Mouse (Mus musculus): ENCODE data around the gene Rbak.
A peak's percentile ranks its signal among the peaks of the same experiment; 100 is the strongest.
"Not testable (repeated sequence)": the region's sequence is repeated elsewhere in the genome, so short reads cannot be mapped to it uniquely, and the experiment has no call there.

Gene Rbak

GRCm38 (mm10) chr5:143180255-143181076, at the start of gene Rbak, which contains the start of gene Spdye4b:
TSS of gene Rbak (minus strand) at chr5:143180775.
TSS of gene Spdye4b (plus strand) at chr5:143181017.
- peak; percentile 69 for DNase-seq (ENCODE audit: low spot score)

DNA sequence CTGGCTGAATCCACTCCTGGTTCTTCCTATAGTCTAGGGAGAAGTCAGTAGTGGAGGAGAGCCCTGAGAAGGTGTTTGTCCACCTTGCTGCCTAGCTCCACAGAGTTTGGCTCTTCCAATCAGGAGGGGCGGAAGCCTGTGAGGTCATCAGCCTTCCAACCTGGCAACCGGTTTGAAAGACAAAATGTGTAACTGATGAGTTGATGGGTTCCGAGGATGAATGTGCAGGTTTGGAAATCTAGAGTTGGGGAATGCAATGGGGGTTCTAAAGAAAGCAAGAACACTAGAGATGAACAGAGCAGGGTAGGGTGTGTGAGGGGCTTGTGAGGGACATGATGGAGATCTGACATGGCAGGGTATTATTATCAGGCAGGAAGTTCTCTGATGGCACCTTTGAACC, 46.2 kb upstream of the Rbak start, which contains the start of gene Spdye4a:
Gene Spdye4a, minus strand, starts transcription at position 101 of the 400 bp plus-strand sequence.
- no peak for DNase-seq (ENCODE audit: low spot score)

- no peak for DNase-seq (ENCODE audit: low spot score)
These were observed 41.7 kb upstream of the Rbak start for GRCm38 (mm10) chr5:143222287-143222686.

- no peak for DNase-seq (ENCODE audit: low spot score)
These were observed 40.4 kb upstream of the Rbak start for GRCm38 (mm10) chr5:143220996-143221395.

DNA sequence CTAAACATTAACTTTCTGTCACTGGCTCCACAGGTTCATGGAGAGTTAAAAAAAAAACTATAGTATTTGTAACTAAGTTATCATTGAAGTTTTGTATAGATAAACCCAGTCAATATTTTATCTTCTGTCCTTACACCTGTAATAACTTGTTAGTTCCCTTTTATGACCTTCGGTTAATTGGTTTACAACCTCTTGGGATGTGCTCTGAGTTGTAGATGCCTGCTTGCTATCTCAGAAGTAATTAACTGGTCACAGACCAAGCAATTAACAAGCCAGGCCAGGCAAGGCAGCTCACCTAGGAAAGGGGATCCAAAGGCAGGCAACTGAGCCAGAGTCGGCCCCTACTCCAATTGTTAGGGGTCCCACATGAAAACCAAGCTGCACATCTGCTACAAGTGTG, 33.3 kb upstream of the Rbak start:
- DNase-seq (ENCODE audit: low spot score), result no peak

DNA sequence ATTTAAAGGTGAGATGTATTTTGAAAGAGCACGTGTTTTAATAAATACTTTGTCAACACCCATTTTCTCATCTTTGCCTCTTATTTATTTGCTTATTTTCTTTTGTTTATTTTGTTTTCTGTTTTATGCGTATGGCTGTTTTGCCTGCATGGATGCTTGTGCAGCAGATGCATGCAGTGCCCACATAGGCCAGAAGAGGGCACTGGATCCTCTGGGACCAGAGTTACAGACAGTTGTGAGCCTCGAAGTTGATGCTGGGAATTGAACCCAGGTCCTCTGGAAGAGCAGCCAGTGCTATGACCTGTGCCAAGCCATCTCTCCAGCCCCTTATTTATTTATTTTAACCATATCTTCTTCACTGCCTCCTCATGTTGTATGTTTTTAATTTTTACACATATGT, 24.4 kb upstream of the Rbak start:
- no peak for DNase-seq (ENCODE audit: low spot score)

DNA sequence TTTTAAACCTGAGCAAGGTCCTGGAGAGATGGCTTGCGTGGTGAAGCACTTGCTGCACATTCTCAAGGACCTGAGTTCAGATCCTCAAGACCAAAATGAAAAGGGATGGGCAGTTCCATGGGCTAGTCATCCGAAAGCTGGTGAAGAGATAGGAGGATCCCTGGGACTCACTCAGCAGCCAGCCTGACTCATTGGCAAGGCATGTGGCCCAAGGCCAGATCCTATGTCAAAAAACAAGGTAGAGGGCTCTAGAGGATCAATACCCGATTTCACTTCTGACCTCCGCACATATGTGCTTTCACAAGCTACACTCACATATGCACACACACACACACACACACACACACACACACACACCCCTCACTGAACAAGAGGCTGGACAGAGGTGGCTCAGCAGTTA, 15.9 kb upstream of the Rbak start:
- DNase-seq (ENCODE audit: low spot score), result no peak

DNA sequence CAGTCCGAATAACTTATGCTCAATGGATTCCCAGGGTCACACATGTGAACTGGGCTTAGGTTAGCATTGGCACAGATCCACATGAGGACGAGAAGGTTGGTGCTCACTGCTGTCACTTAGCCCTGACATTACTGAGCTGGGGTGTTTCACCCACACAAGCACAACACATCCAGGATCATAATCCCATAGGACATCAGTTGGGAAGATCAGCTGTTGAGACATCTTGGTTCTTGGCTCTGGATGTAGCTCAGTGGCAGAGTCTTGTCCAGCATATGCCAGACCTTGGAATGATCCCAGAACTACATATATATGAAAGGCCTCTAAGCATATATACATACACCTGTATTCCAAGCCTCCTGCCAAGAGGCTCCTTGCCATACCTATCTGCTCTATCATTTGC, 14.6 kb upstream of the Rbak start:
- no peak for DNase-seq (ENCODE audit: low spot score)

- not testable (repeated sequence) for DNase-seq (ENCODE audit: low spot score)
These were observed 14.2 kb upstream of the Rbak start for GRCm38 (mm10) chr5:143194747-143195146.

DNA sequence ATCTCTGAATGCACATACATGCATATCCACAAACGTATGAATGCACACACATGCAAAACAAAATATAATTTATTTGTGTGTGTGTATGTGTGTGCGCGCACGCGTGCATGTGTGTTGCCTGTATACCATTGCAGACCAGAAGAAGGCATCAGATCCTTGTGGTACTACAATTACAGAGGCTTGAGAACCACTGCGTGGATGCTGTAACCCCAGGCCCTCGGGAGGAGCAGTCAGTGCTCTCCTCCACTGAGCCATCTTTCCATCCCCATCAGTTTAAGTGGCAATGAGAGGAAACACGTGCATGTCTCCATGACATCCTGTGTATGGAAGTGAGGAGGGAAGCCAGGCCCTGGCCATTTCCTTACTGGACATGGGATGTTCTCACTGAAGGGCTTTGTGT, 12.2 kb upstream of the Rbak start:
- DNase-seq (ENCODE audit: low spot score), result no peak

DNA sequence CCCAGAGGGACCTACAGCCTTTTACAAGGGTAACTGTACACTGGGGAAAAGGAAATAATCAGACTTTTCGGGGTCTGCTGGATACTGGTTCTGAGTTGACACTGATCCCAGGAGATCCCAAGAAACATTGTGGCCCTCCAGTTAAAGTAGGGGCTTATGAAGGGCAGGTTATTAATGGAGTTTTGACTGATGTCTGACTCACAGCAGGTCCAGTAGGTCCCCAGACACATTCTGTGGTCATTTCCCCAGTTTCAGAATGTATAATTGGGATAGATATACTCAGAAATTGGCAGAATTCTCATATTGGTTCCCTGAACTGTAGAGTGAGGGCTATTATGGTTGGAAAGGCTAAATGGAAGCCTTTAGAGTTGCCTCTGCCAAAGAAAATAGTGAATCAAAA, 7.4 kb upstream of the Rbak start:
- DNase-seq (ENCODE audit: low spot score), result not testable (repeated sequence)

DNA sequence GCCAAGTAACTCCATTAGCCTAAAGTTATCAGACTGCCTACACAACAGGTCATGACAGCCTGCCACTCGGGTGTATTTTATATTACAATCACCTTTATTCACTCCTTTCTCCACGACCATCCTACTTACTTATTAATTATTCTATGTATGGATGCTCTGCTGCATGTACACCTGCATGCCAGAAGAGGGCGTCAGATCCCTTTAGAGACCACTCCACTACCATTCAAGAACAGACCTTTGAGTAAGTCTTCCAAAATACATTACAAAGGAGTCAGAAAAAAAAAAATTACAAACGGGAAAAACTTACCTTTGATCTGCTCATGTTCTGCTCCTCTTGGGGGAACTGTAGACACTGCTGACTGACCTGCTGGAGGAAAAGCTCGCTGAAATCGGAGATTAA, 1.4 kb downstream of the Rbak start:
- no peak for DNase-seq (ENCODE audit: low spot score)

DNA sequence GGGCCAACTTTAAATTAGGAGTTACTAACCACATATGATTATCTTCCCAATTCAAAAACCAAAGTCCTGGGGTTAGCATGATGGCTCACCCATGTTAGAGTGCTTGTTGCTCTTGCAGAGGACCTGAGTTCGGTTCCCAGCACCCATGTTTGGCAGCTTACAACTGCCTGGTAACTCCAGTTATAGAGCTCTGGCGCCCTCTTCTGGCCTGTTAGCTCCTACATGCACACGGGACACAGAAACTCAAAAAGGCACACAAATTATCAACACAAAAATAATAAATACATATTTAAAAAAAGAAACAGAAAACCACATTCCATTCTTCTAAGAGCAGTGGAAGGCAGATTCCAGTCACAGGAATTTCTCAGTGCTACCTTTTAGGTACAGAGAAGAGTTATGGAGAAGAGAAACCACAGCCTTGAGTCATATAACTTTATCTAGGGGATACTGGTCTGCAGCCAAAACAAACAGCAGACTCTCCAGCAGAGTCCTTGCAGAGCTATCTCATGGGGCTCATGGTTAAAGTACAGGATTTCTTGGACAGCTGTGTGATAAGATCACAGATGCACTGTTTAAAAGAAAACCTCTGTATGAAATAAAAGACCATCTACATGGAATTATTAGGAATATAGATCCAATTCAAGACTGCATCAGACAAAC, 2.9 kb downstream of the Rbak start:
- DNase-seq (ENCODE audit: low spot score), result no peak

- no peak for DNase-seq (ENCODE audit: low spot score)
These were observed 4.6 kb downstream of the Rbak start for GRCm38 (mm10) chr5:143175970-143176369.

DNA sequence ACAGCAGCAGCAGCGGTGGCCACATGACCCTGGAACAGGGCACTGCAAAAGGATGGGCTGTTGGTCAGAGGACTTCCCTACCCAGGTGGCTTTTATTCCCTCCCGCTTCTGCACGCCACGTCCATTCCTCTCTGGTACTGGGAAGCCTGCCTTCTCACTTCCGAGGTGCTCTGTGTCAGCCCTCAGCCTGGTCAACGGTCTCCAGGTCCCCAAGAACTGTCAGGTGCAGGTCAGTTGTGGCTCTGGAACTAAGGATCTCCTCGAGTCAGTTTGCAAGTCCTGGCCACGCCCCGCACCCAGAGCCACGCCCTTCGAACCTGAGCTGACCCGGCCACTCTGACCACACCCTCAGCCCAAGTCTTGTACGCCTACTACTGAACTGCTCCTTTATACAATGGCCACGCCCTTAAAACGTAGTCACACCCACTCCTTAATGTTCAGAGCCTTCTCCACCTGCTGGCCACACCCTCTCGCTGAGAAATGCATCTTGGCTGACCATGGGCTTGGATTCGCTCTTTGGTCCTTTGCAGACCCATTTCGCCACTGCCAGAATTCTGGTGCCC, 15.0 kb downstream of the Rbak start:
- DNase-seq (ENCODE audit: low spot score), result no peak

DNA sequence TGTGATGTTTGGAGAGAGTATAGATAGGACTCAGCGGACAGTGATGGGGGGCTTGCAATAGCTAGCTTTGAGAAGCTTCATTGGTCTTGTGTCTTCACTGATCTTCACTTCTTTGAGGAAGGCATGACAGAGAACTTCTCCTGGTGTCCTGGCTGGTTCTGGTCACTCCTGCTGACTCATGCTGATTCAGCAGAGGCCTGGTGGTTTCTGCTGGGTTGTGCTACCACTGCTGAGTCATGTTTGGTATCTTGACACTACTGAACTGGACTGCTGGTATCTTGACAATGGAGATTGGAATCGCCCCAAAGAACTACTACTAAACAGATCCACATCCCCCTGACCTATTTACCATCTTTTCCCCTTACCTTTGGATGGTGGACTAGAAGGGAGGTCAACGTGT, 25.0 kb downstream of the Rbak start:
- DNase-seq (ENCODE audit: low spot score), result no peak

DNA sequence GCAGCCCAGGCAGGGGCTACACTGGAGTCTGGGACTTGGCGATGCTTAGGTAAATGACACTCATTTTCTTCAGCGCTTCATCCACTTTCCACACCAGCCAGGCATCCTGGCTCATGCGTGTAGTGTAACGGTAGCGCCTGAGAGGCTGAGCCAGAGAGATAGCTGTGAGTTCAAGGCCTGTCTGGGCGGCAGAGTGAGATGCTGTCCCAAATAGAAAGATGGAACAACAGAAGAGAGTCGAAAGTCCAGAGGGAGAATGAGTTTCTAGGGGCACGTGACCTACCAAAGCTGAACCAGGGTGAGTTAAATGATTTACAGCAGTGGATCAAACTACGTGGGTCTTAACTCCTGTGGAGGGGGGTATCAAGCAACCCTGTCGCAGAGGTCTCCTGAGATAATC, 26.8 kb downstream of the Rbak start:
- no peak for DNase-seq (ENCODE audit: low spot score)

DNA sequence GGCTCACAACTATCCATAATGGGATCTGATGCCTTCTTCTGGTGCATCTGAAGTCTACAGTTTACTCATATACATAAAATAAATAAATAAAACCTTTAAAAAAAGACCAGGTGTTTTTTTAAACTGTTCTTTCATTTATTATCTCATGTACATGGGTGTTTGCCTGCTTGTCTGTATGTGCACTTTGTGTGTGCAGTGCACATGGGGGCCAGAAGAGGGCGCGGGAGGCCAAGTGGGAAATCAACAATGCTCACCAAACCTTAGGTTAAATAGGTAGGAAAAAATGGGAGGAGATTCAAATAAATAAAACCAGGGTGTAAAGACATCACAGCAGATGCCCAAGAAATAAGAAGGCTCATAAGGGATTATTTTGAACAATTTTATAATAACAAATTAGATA, 30.5 kb downstream of the Rbak start:
- no peak for DNase-seq (ENCODE audit: low spot score)

DNA sequence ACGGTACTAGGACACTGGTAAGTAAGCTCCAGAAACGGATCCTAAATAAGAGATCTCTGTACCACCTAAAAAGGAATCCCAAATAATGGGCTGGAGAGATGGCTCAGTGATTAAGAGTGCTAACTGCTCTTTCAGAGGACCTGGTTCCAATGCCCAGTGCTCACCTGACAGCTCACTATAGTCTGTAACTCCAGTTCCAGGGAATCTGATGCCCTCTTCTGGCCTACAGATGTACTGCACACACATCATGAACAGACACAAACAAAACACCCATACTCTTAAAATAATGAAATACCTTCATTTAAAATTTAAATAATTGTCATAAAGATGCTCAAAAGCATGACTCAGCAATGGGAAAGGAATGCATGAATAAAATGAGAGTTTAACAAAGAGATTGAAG, 31.0 kb downstream of the Rbak start:
- DNase-seq (ENCODE audit: low spot score), result no peak

DNA sequence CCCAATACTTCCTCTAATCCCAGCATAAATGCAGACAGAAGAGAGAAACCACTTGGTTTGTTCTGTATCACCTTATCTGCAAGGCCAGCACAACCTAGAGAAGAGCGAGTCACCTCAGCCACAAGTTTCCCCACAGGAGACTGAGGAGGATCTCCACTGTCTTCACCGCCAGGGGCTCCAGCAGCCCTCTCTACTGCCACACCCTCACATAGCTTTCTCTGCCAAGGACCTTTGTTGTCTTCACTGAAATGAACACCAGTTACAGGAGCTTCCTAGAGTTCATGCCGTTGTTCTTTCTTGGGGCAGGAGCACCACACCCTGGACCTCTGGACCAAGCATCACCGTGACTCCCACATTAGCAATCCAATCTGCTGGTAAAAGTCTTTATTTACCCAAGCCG, 31.9 kb downstream of the Rbak start:
- DNase-seq (ENCODE audit: low spot score), result no peak

- no peak for DNase-seq (ENCODE audit: low spot score)
These were observed 33.1 kb downstream of the Rbak start, which contains the start of gene Olfr718-ps1 for GRCm38 (mm10) chr5:143147481-143147880. TSS of gene Olfr718-ps1 (minus strand) at chr5:143147581.

- DNase-seq (ENCODE audit: low spot score), result no peak
These were observed 43.0 kb downstream of the Rbak start for GRCm38 (mm10) chr5:143137580-143137979.

GRCm38 (mm10) chr5:143135042-143135441, 45.5 kb downstream of the Rbak start:
- DNase-seq (ENCODE audit: low spot score), result no peak

Data from spleen, adult 12 weeks (tissue).